Mouse (Mus musculus): ENCODE measurements around the gene Sufu. TPM values are rescaled to one million over a fixed set of nuclear protein-coding genes. Genes with fewer than 3 reads are reported as not detected.

Gene Sufu
- total RNA-seq, 1 experiment from 2014 or later: 11.8 TPM

- no peak for ATAC-seq (replicated peaks in 1 of 2; ENCODE audit: insufficient read depth in 1 of 2, low FRiP score in 2 of 2, low TSS enrichment in 1 of 2, low read depth in 1 of 2, poor library complexity in 2 of 2, severe bottlenecking in 2 of 2)
Measured at GRCm38 (mm10) chr19:46477432-46477845, 80.7 kb downstream of the Sufu start.

GRCm38 (mm10) chr19:46478242-46478641 is 81.5 kb downstream of the Sufu start:
- ATAC-seq (replicated peaks in 1 of 2; ENCODE audit: insufficient read depth in 1 of 2, low FRiP score in 2 of 2, low TSS enrichment in 1 of 2, low read depth in 1 of 2, poor library complexity in 2 of 2, severe bottlenecking in 2 of 2): no peak

GRCm38 (mm10) chr19:46478826-46479225 is 82.1 kb downstream of the Sufu start:
- ATAC-seq (replicated peaks in 1 of 2; ENCODE audit: insufficient read depth in 1 of 2, low FRiP score in 2 of 2, low TSS enrichment in 1 of 2, low read depth in 1 of 2, poor library complexity in 2 of 2, severe bottlenecking in 2 of 2): 0 out of 4 replicates have a peak, but pooled peaks of 1 of the 2 experiments have one; percentile 28

- peak in 1 of 2 experiments; percentile 16; a peak in 1 of 4 replicates for ATAC-seq (replicated peaks in 1 of 2; ENCODE audit: insufficient read depth in 1 of 2, low FRiP score in 2 of 2, low TSS enrichment in 1 of 2, low read depth in 1 of 2, poor library complexity in 2 of 2, severe bottlenecking in 2 of 2)
Measured at GRCm38 (mm10) chr19:46479306-46480075, 82.8 kb downstream of the Sufu start.

- ATAC-seq (replicated peaks in 1 of 2; ENCODE audit: insufficient read depth in 1 of 2, low FRiP score in 2 of 2, low TSS enrichment in 1 of 2, low read depth in 1 of 2, poor library complexity in 2 of 2, severe bottlenecking in 2 of 2): no peak
Measured at GRCm38 (mm10) chr19:46480624-46481345, 84.1 kb downstream of the Sufu start.

GRCm38 (mm10) chr19:46481352-46481751 is 84.7 kb downstream of the Sufu start:
- ATAC-seq (replicated peaks in 1 of 2; ENCODE audit: insufficient read depth in 1 of 2, low FRiP score in 2 of 2, low TSS enrichment in 1 of 2, low read depth in 1 of 2, poor library complexity in 2 of 2, severe bottlenecking in 2 of 2): no peak

- no peak for ATAC-seq (replicated peaks in 1 of 2; ENCODE audit: insufficient read depth in 1 of 2, low FRiP score in 2 of 2, low TSS enrichment in 1 of 2, low read depth in 1 of 2, poor library complexity in 2 of 2, severe bottlenecking in 2 of 2)
Measured at GRCm38 (mm10) chr19:46481756-46482155, 85.1 kb downstream of the Sufu start.

GRCm38 (mm10) chr19:46482896-46483516 is 86.3 kb downstream of the Sufu start:
- peak; percentile 26 to 43 for ATAC-seq (replicated peaks in 1 of 2; ENCODE audit: insufficient read depth in 1 of 2, low FRiP score in 2 of 2, low TSS enrichment in 1 of 2, low read depth in 1 of 2, poor library complexity in 2 of 2, severe bottlenecking in 2 of 2)

GRCm38 (mm10) chr19:46483701-46484328 is 87.1 kb downstream of the Sufu start:
- no peak for ATAC-seq (replicated peaks in 1 of 2; ENCODE audit: insufficient read depth in 1 of 2, low FRiP score in 2 of 2, low TSS enrichment in 1 of 2, low read depth in 1 of 2, poor library complexity in 2 of 2, severe bottlenecking in 2 of 2)

GRCm38 (mm10) chr19:46484518-46484917 is 87.8 kb downstream of the Sufu start:
- ATAC-seq (replicated peaks in 1 of 2; ENCODE audit: insufficient read depth in 1 of 2, low FRiP score in 2 of 2, low TSS enrichment in 1 of 2, low read depth in 1 of 2, poor library complexity in 2 of 2, severe bottlenecking in 2 of 2): no peak

GRCm38 (mm10) chr19:46485847-46486246 is 89.2 kb downstream of the Sufu start:
- no peak for ATAC-seq (replicated peaks in 1 of 2; ENCODE audit: insufficient read depth in 1 of 2, low FRiP score in 2 of 2, low TSS enrichment in 1 of 2, low read depth in 1 of 2, poor library complexity in 2 of 2, severe bottlenecking in 2 of 2)

- ATAC-seq (replicated peaks in 1 of 2; ENCODE audit: insufficient read depth in 1 of 2, low FRiP score in 2 of 2, low TSS enrichment in 1 of 2, low read depth in 1 of 2, poor library complexity in 2 of 2, severe bottlenecking in 2 of 2): peak in 1 of 2 experiments; percentile 19; a peak in 1 of 4 replicates
Measured at GRCm38 (mm10) chr19:46486709-46487108, 90.0 kb downstream of the Sufu start.

GRCm38 (mm10) chr19:46489448-46489847 is 92.8 kb downstream of the Sufu start:
- no peak for ATAC-seq (replicated peaks in 1 of 2; ENCODE audit: insufficient read depth in 1 of 2, low FRiP score in 2 of 2, low TSS enrichment in 1 of 2, low read depth in 1 of 2, poor library complexity in 2 of 2, severe bottlenecking in 2 of 2)

GRCm38 (mm10) chr19:46490634-46491033 is 93.9 kb downstream of the Sufu start:
- ATAC-seq (replicated peaks in 1 of 2; ENCODE audit: insufficient read depth in 1 of 2, low FRiP score in 2 of 2, low TSS enrichment in 1 of 2, low read depth in 1 of 2, poor library complexity in 2 of 2, severe bottlenecking in 2 of 2): peak; percentile 52 to 54

- ATAC-seq (replicated peaks in 1 of 2; ENCODE audit: insufficient read depth in 1 of 2, low FRiP score in 2 of 2, low TSS enrichment in 1 of 2, low read depth in 1 of 2, poor library complexity in 2 of 2, severe bottlenecking in 2 of 2): peak in 1 of 2 experiments; percentile 18; a peak in 1 of 4 replicates
Measured at GRCm38 (mm10) chr19:46495136-46495535, 98.4 kb downstream of the Sufu start.

GRCm38 (mm10) chr19:46497230-46497629 is 100.5 kb downstream of the Sufu start:
- ATAC-seq (replicated peaks in 1 of 2; ENCODE audit: insufficient read depth in 1 of 2, low FRiP score in 2 of 2, low TSS enrichment in 1 of 2, low read depth in 1 of 2, poor library complexity in 2 of 2, severe bottlenecking in 2 of 2): no peak

GRCm38 (mm10) chr19:46499539-46499835 is 102.8 kb downstream of the Sufu start:
- ATAC-seq (replicated peaks in 1 of 2; ENCODE audit: insufficient read depth in 1 of 2, low FRiP score in 2 of 2, low TSS enrichment in 1 of 2, low read depth in 1 of 2, poor library complexity in 2 of 2, severe bottlenecking in 2 of 2): no peak

All from hematopoietic stem cell, adult 5-6 weeks (primary cell).